Mouse (Mus musculus): Measurements from ENCODE around the gene Adprh. TPM values are rescaled to one million over a fixed set of nuclear protein-coding genes. Genes with fewer than 3 reads are reported as not detected.

The Adprh gene
- total RNA-seq, 2 experiments from 2014 or later: 15.0 to 18.9 TPM

DNA sequence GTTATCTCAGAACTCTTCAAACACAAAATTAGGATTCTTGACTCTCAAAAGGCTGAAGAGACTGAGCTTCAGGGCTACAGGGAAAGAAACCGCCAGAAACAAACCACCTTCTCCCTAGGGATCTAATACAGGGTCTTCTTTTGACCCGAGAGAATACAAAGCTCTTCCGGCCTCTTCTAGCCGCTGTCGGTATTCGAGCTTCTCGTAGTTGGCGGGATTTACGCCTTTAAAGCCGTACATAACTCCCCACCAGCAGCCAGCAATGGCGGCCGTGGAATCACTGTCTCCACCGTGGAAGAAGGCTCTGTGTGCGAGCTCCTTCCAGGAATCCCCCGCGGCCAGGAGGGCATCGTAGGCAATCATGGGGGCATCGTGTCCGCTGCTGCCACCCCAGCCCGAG lies 6.9 kb downstream of the Adprh start:
- ATAC-seq (replicated peaks; ENCODE audit: poor library complexity, severe bottlenecking): no peak

GRCm38 (mm10) chr16:38445046-38445445 lies 7.5 kb downstream of the Adprh start:
- no peak for ATAC-seq (replicated peaks; ENCODE audit: poor library complexity, severe bottlenecking)

DNA sequence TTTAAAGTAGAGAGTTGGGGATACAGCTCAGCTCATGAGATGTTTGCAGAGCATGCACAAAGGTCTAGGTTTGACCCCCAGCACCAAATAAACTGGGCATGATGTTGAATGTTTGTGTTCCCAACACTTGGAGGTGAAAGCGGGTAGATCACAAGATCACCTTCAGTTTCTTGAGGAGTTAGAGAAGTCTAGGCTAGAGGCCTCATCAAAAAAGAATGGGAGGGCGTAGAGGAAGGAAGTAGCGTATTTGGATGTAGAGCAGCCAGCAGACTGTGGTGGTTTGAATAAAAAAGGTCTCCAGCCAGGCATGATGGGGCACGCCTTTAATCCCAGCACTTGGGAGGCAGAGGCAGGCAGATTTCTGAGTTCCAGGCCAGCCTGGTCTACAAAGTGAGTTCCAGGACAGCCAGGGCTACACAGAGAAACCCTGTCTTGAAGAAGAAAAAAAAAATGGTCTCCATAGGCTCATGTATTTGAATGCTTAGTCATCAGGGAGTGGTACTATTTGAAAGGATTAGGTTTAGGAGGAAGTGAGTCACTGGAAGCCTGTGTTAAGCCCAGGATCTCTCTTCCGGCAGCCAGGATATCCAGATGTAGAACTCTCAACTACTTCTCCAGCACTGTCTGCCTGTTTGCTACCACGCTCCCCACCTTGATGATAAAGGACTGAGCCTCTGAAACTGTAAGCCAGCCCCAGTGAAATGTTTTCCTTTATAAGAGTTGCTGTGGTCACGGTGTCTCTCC lies 8.6 kb downstream of the Adprh start:
- no peak for ATAC-seq (replicated peaks; ENCODE audit: poor library complexity, severe bottlenecking)

GRCm38 (mm10) chr16:38442216-38442615 lies 10.3 kb downstream of the Adprh start:
- ATAC-seq (replicated peaks; ENCODE audit: poor library complexity, severe bottlenecking): no peak

- no peak for ATAC-seq (replicated peaks; ENCODE audit: poor library complexity, severe bottlenecking)
Observed at GRCm38 (mm10) chr16:38441611-38442010, 10.9 kb downstream of the Adprh start.

- no peak for ATAC-seq (replicated peaks; ENCODE audit: poor library complexity, severe bottlenecking)
Observed at GRCm38 (mm10) chr16:38440403-38440802, 12.1 kb downstream of the Adprh start.

DNA sequence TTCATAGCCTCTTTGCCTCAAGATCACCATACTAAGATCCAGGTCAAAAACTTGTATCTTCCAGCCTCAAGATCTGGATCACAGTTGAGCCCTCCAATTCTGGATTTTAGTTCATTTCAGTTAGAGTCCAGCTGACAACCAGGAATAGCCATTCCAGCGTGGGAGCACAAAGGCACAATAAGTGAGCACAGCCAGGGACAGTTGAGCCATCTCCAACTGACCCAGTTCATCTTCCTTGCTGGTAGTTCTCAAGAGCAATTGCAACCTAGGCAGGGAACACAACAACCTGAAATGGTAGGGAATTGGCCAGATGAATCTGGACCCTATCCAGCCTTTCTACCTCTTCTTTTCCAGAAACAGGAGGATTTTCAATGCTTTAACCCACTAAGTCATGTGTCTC lies 13.3 kb downstream of the Adprh start:
- ATAC-seq (replicated peaks; ENCODE audit: poor library complexity, severe bottlenecking): no peak

- ATAC-seq (replicated peaks; ENCODE audit: poor library complexity, severe bottlenecking): no peak
Observed at GRCm38 (mm10) chr16:38434295-38434795, 18.2 kb downstream of the Adprh start.

GRCm38 (mm10) chr16:38433514-38433913 lies 19.0 kb downstream of the Adprh start:
- ATAC-seq (replicated peaks; ENCODE audit: poor library complexity, severe bottlenecking): no peak

GRCm38 (mm10) chr16:38432498-38433425 lies 19.7 kb downstream of the Adprh start, which contains the start of gene Pla1a:
Pla1a (minus strand) TSS chr16:38433145.
- ATAC-seq (replicated peaks; ENCODE audit: poor library complexity, severe bottlenecking): peak; percentile 79

GRCm38 (mm10) chr16:38431446-38432185 lies 20.9 kb downstream of the Adprh start:
- ATAC-seq (replicated peaks; ENCODE audit: poor library complexity, severe bottlenecking): no peak

DNA sequence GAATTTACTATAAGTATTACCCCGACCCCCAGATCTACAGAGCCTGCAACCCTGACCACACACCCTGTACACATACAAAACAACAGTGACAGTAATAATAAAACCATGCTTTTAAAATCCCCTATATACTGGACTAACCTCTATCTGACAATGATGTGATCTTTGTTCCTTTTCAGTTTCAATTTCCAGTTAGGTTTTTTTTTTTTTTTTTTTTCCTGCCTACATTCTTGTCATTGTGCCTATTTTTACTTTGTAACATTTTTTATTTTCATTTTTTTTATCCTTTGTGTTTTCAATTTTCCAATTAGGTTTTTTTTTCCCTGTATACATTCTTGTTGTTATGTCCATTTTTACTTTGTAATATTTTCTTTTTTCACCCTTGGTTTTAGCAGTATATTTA lies 26.7 kb downstream of the Adprh start:
- no peak for ATAC-seq (replicated peaks; ENCODE audit: poor library complexity, severe bottlenecking)

GRCm38 (mm10) chr16:38425374-38425773 lies 27.1 kb downstream of the Adprh start:
- ATAC-seq (replicated peaks; ENCODE audit: poor library complexity, severe bottlenecking): no peak

DNA sequence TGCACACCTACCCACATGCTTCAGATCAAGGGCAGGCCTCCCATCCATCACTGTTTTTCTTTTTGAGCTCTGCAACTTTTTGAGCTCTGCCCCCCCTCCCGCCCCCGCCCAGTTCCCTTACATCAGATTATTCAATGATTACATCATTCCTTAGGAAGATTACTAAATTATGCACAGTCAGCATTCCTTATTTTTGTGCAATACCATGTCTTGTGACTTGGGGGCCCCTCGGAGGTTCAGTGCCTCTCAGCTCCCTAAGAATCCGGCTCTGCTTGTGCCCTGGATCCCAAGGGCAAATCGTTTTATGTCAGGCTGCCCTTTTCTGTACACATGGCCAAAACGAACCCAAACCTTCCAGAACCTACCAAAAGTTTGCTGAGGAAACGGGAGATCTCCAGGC lies 37.5 kb downstream of the Adprh start:
- peak; percentile 76 for ATAC-seq (replicated peaks; ENCODE audit: poor library complexity, severe bottlenecking)

DNA sequence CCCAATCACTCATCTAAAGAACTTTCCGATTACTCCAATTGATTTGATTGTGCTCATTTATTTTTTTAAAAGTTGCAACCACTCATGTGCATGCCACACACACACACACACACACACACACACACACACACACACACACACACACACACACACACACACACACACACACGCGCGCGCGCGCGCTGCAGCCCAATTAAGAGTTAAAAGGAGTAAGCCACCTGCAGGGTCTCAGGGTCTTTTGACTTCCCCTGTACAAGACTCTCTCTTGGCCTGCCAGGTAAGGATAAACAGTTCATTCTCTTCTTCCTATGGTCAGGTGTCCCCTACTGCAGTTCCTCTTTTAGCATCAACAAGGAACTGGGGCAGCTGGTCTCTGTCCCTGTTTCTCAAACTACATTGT lies 44.1 kb downstream of the Adprh start:
- ATAC-seq (replicated peaks; ENCODE audit: poor library complexity, severe bottlenecking): no peak

GRCm38 (mm10) chr16:38407584-38407983 lies 44.9 kb downstream of the Adprh start:
- no peak for ATAC-seq (replicated peaks; ENCODE audit: poor library complexity, severe bottlenecking)

- ATAC-seq (replicated peaks; ENCODE audit: poor library complexity, severe bottlenecking): peak; percentile 58
Observed at GRCm38 (mm10) chr16:38406708-38407107, 45.8 kb downstream of the Adprh start.

GRCm38 (mm10) chr16:38406293-38406692 lies 46.2 kb downstream of the Adprh start:
- ATAC-seq (replicated peaks; ENCODE audit: poor library complexity, severe bottlenecking): no peak

DNA sequence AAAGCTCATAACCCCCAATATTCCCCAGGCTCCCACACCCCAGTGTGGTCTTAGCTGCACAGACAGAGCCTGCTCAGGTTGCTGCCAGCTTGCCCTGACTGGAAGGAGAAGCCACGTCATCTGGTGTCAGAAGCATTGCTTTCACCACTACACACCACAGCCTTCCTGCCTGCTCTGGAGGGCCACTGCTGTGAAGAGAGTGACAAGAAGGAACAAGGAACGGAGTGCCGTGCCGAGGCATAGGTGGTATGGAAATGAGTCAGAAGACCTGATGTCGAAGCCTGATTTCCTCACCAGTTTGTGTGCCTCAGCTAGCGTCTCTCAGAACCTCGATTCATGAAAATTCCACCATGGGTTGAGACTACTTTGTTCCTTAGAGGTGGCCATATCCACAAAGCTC lies 48.9 kb downstream of the Adprh start:
- ATAC-seq (replicated peaks; ENCODE audit: poor library complexity, severe bottlenecking): peak; percentile 84

DNA sequence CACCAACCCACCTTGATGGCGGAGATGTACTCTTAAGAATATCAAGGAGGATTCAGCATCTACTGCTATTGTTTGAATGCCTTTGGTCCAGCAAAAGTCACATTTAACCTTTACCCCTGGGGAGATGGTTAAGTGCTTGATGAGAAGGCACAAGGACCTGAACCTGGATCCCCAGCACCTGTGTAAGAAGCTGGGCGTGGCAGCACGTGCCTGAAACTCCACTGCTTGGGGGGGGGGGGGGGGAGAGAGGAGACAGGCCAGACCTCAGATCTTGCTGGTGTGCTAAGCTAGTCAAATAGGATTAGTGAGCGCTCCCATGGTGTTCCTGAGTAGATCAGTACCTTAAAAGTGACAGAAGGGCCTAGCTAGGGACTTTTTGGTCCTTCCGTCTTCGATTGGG lies 51.0 kb downstream of the Adprh start:
- ATAC-seq (replicated peaks; ENCODE audit: poor library complexity, severe bottlenecking): no peak

Measured in granulocyte monocyte progenitor cell, adult 5-6 weeks (primary cell).